Mouse (Mus musculus): ENCODE results near the gene Ift172. TPM values are rescaled to one million over a fixed set of nuclear protein-coding genes. Genes with fewer than 3 reads are reported as not detected.
"Not testable (repeated sequence)": the region's sequence is repeated elsewhere in the genome, so short reads cannot be mapped to it uniquely, and the experiment has no call there.

Gene Ift172
- polyA plus RNA-seq, 1 experiment from 2014 or later = 3.9 TPM

GRCm38 (mm10) chr5:31240637-31241521 is 50.0 kb downstream of the Ift172 start, which contains the start of the genes Nrbp1 and Gm9970:
Gene Nrbp1 (plus strand): TSS chr5:31240864.
Gene Gm9970 (minus strand): TSS chr5:31241232.
- Histone ChIP-seq H3K4me1 (replicated peaks) (peaks cover 19% of the 10 kb centered on the region), H3K27ac (replicated peaks) (peak within 1 kb of the TSS; percentile 97), H3K9ac (peak within 1 kb of the TSS; percentile 99), H3K36me3 (replicated peaks) (peaks cover 24% of the 10 kb centered on the region), H3K4me2 (peak within 1 kb of the TSS; percentile 95), H3K4me3 (replicated peaks) (peak within 1 kb of the TSS; percentile 98), H3K27me3 (no peaks in the 10 kb centered on the region), H3K9me3 (replicated peaks) (no peaks in the 10 kb centered on the region)
- peak; percentile 97 for ATAC-seq (ENCODE audit: insufficient read depth)
- WGBS (ENCODE audit: insufficient replicate concordance) = under 1% methylated on average over 92 of the region's 103 CpGs

GRCm38 (mm10) chr5:31226641-31227040 is 64.3 kb downstream of the Ift172 start:
- no peaks in the 10 kb centered on the region for H3K27me3 ChIP-seq
- WGBS (ENCODE audit: insufficient replicate concordance) = 51% methylated on average over 1 of the region's 1 CpGs

GRCm38 (mm10) chr5:31222696-31223095 is 68.2 kb downstream of the Ift172 start:
- no peaks in the 10 kb centered on the region for H3K36me3 ChIP-seq (replicated peaks)
- H3K9me3 ChIP-seq (replicated peaks) = no peaks in the 10 kb centered on the region
- WGBS (ENCODE audit: insufficient replicate concordance) = 79% methylated on average over 9 of the region's 9 CpGs
- no peak overlapping the region for H3K4me2 ChIP-seq
- H3K4me1 ChIP-seq (replicated peaks) = peaks cover 24% of the 10 kb centered on the region
- H3K27ac ChIP-seq (replicated peaks) = no peak overlapping the region
- no peak overlapping the region for H3K9ac ChIP-seq
- no peak for ATAC-seq (ENCODE audit: insufficient read depth)
- no peak overlapping the region for H3K4me3 ChIP-seq (replicated peaks)
- no peaks in the 10 kb centered on the region for H3K27me3 ChIP-seq

More at GRCm38 (mm10) chr5:31226641-31227040, 64.3 kb downstream of the Ift172 start:
- ATAC-seq (ENCODE audit: insufficient read depth) = no peak
- Histone ChIP-seq H3K27ac (replicated peaks) (no peak overlapping the region), H3K4me1 (replicated peaks) (peaks cover 1% of the 10 kb centered on the region; the same call in 1 of the 2 replicates), H3K4me2 (no peak overlapping the region), H3K36me3 (replicated peaks) (no peaks in the 10 kb centered on the region), H3K9ac (no peak overlapping the region), H3K4me3 (replicated peaks) (no peak overlapping the region), H3K9me3 (replicated peaks) (no peaks in the 10 kb centered on the region)

DNA sequence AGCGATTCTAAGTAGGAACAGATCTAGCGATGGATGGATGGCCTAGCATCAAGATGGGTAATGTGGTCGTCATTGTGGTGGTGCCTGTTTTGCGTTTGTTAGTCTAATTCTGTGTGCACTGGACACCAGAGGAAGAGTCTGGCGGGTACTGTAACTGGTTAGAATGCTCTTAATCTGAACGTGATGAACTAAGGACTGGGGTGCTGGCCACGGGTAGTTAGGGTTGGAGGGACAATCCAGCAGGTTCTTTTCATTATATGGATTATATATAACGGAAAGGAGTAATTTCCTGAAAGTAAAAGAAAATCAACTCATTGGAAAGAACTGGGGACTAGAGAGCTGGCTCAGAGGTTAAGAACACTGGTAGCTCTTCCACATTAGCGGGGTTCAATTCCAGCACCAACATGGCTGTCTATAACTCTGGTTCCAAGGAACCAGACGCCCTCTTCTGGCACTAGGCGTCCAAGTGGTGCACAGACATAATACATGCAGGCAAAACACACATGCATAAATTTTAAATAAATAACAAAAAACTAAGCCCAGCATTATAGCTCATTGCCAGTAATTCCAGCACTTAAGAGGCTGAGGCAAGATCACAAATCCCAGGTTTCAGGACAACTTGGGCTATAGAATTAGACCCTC is 69.5 kb downstream of the Ift172 start:
- WGBS (ENCODE audit: insufficient replicate concordance) = 10% methylated on average over 11 of the region's 11 CpGs
- Histone ChIP-seq H3K36me3 (replicated peaks) (peaks cover 1% of the 10 kb centered on the region; the same call in 1 of the 2 replicates), H3K27me3 (no peaks in the 10 kb centered on the region), H3K9ac (peak overlapping the region; percentile 76), H3K4me2 (peak overlapping the region; percentile 85), H3K27ac (replicated peaks) (peak overlapping the region; percentile 88), H3K4me3 (replicated peaks) (peak overlapping the region; percentile 100), H3K4me1 (replicated peaks) (peaks cover 36% of the 10 kb centered on the region), H3K9me3 (replicated peaks) (no peaks in the 10 kb centered on the region)
- ATAC-seq (ENCODE audit: insufficient read depth) = no peak

DNA sequence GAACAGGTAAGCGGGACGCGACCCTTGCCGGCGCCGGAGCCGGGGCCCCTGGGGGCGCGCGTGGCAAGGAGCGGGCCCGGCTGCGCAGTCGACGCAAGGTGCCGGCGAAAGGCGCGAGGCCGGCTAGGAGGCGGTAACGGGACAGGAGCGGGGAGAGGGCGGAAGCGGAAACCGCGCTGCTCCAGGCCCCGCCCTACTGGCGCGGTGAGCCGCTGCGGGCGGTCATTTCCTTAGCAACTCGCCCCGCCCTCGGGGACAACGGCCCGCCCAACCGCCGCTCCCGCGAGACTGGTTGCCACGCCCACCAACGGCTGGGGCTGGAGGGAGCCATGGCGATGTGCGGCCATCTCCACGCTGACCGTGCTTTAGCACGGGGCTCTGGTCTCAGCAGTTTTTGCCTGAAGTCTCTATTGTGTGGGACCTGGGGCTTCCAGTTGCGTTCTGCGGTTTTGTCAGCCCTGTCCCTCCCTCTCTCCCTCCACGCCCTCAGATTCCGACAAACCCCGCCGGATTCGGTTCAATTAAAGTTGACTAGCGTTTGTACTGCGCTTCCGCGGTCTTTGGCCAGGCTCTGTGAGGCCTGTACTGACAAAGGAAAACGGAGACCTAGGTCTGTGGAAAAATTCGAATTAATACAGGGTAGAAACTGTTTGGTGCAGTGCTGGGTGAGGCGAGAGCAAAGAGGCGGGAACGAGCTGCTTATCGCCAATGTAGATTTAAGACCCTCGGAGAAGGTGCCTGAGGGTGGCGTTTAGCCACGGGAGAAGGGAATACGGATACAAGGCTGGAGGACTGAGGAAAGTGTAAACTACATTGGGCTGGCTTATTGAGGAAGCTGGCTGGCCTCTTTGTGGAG is 70.2 kb downstream of the Ift172 start, which contains the start of gene Ppm1g:
TSS of gene Ppm1g (minus strand) at position 240 of the 856 bp plus-strand sequence.
- peak; percentile 92 for ATAC-seq (ENCODE audit: insufficient read depth)
- H3K4me3 ChIP-seq (replicated peaks) = peak within 1 kb of the TSS; percentile 100
- H3K9me3 ChIP-seq (replicated peaks) = no peaks in the 10 kb centered on the region
- peak within 1 kb of the TSS; percentile 95 for H3K27ac ChIP-seq (replicated peaks)
- peak within 1 kb of the TSS; percentile 96 for H3K9ac ChIP-seq
- WGBS (ENCODE audit: insufficient replicate concordance) = under 1% methylated on average over 70 of the region's 70 CpGs
- H3K4me1 ChIP-seq (replicated peaks) = peaks cover 43% of the 10 kb centered on the region
- H3K4me2 ChIP-seq = peak within 1 kb of the TSS; percentile 85
- H3K36me3 ChIP-seq (replicated peaks) = peaks cover 7% of the 10 kb centered on the region; the same call in 1 of the 2 replicates
- H3K27me3 ChIP-seq = no peaks in the 10 kb centered on the region

GRCm38 (mm10) chr5:31219911-31220447 is 70.9 kb downstream of the Ift172 start:
- H3K4me1 ChIP-seq (replicated peaks) = peaks cover 47% of the 10 kb centered on the region
- peak overlapping the region; percentile 95 for H3K27ac ChIP-seq (replicated peaks)
- H3K27me3 ChIP-seq = no peaks in the 10 kb centered on the region
- under 1% methylated on average over 39 of the region's 40 CpGs for WGBS (ENCODE audit: insufficient replicate concordance)
- no peaks in the 10 kb centered on the region for H3K9me3 ChIP-seq (replicated peaks)
- ATAC-seq (ENCODE audit: insufficient read depth) = peak; percentile 55
- H3K4me2 ChIP-seq = peak overlapping the region; percentile 85
- H3K4me3 ChIP-seq (replicated peaks) = peak overlapping the region; percentile 100
- H3K36me3 ChIP-seq (replicated peaks) = peaks cover 7% of the 10 kb centered on the region; the same call in 1 of the 2 replicates
- peak overlapping the region; percentile 96 for H3K9ac ChIP-seq

GRCm38 (mm10) chr5:31219474-31219873 is 71.4 kb downstream of the Ift172 start:
- Histone ChIP-seq H3K27ac (replicated peaks) (peak overlapping the region; percentile 95), H3K27me3 (no peaks in the 10 kb centered on the region), H3K36me3 (replicated peaks) (peaks cover 7% of the 10 kb centered on the region; the same call in 1 of the 2 replicates), H3K4me3 (replicated peaks) (peak overlapping the region; percentile 100), H3K4me2 (peak overlapping the region; percentile 85), H3K9me3 (replicated peaks) (no peaks in the 10 kb centered on the region), H3K9ac (peak overlapping the region; percentile 96), H3K4me1 (replicated peaks) (peaks cover 52% of the 10 kb centered on the region)
- no peak for ATAC-seq (ENCODE audit: insufficient read depth)
- WGBS (ENCODE audit: insufficient replicate concordance) = under 1% methylated on average over 11 of the region's 11 CpGs

- H3K27ac ChIP-seq (replicated peaks) = peak overlapping the region; percentile 95
- H3K36me3 ChIP-seq (replicated peaks) = peaks cover 10% of the 10 kb centered on the region; the same call in 1 of the 2 replicates
- H3K9me3 ChIP-seq (replicated peaks) = no peaks in the 10 kb centered on the region
- ATAC-seq (ENCODE audit: insufficient read depth) = no peak
- H3K9ac ChIP-seq = peak overlapping the region; percentile 47
- H3K4me3 ChIP-seq (replicated peaks) = peak overlapping the region; percentile 100
- H3K27me3 ChIP-seq = no peaks in the 10 kb centered on the region
- 1% methylated on average over 2 of the region's 2 CpGs for whole genome bisulfite sequencing (ENCODE audit: insufficient replicate concordance)
- peak overlapping the region; percentile 85 for H3K4me2 ChIP-seq
- H3K4me1 ChIP-seq (replicated peaks) = peaks cover 53% of the 10 kb centered on the region
Observed at GRCm38 (mm10) chr5:31219070-31219469, 71.8 kb downstream of the Ift172 start.

- Histone ChIP-seq H3K4me2 (peak overlapping the region; percentile 85), H3K4me3 (replicated peaks) (peak overlapping the region; percentile 100), H3K27ac (replicated peaks) (peak overlapping the region; percentile 95), H3K9me3 (replicated peaks) (no peaks in the 10 kb centered on the region), H3K27me3 (no peaks in the 10 kb centered on the region), H3K9ac (peak overlapping the region; percentile 47; the same call in 1 of the 2 replicates), H3K36me3 (replicated peaks) (peaks cover 11% of the 10 kb centered on the region; the same call in 1 of the 2 replicates), H3K4me1 (replicated peaks) (peaks cover 54% of the 10 kb centered on the region)
- WGBS (ENCODE audit: insufficient replicate concordance) = 16% methylated on average over 7 of the region's 7 CpGs
- ATAC-seq (ENCODE audit: insufficient read depth) = peak; percentile 26; the same call in 1 of the 2 replicates
Observed at GRCm38 (mm10) chr5:31218294-31218693, 72.6 kb downstream of the Ift172 start.

DNA sequence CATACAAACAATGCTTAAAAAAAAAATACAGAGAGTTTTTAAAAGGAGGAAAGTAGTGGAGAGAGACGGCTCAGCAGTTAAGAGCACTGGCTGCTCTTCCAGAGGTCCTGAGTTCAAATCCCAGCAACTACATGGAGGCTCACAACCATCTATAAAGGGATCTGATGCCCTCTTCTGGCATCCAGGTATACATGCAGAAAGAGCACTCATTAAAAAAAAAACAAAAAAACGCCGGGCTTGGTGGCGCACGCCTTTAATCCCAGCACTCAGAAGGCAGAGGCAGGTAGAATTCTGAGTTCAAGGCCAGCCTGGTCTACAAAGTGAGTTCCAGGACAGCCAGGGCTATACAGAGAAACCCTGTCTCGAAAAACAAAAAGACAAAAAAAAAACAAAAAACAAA is 74.4 kb downstream of the Ift172 start:
- not testable (repeated sequence) for H3K27me3 ChIP-seq; H3K27ac ChIP-seq (replicated peaks); H3K4me2 ChIP-seq; H3K9me3 ChIP-seq (replicated peaks); ATAC-seq (ENCODE audit: insufficient read depth); H3K9ac ChIP-seq; H3K4me3 ChIP-seq (replicated peaks)
- peaks cover 61% of the 10 kb centered on the region for H3K4me1 ChIP-seq (replicated peaks)
- WGBS (ENCODE audit: insufficient replicate concordance) = 70% methylated on average over 6 of the region's 6 CpGs
- H3K36me3 ChIP-seq (replicated peaks) = peaks cover 19% of the 10 kb centered on the region; the same call in 1 of the 2 replicates
